Mouse (Mus musculus) midbrain, embryonic 14.5 days (tissue): ENCODE data around the gene Accsl. TPM values are rescaled to one million over a fixed set of nuclear protein-coding genes. Genes with fewer than 3 reads are reported as not detected.

Source experiments
- ATAC-seq: fragments of 200-750 bp; cut with Nextera tagmentation; 2 replicates; pipeline ENCODE4 v1.8.0; 2017; ENCODE audit warnings: moderate number of reproducible peaks, moderate library complexity; ENCODE audit not compliant: low FRiP score, low TSS enrichment
- DNase-seq: peaks from one replicate; pipeline ENCODE4 v3.0.0-alpha.2; 2015
- H3K27ac ChIP-seq: fragments of 300-500 bp; sonication (generic); replicated peaks from 2 replicates; pipeline ENCODE4 v1.5.1; 2014; ENCODE audit warnings: mild to moderate bottlenecking, low read depth, low read length, moderate library complexity
- H3K27me3 ChIP-seq: fragments of 300-500 bp; sonication (generic); 2 replicates; pipeline ENCODE4 v1.6.1; 2014; ENCODE audit warnings: low read length, control low read depth, mixed read lengths; ENCODE audit not compliant: control insufficient read depth, insufficient read depth
- H3K36me3 ChIP-seq: fragments of 300-500 bp; sonication (generic); 2 replicates; pipeline ENCODE4 v1.6.1; 2014; ENCODE audit warnings: low read length, control low read depth; ENCODE audit not compliant: control insufficient read depth, insufficient read depth
- H3K4me1 ChIP-seq: fragments of 300-500 bp; sonication (generic); 2 replicates; pipeline ENCODE4 v1.6.1; 2014; ENCODE audit warnings: mild to moderate bottlenecking, antibody characterized with exemption, low read length, control low read depth; ENCODE audit not compliant: control insufficient read depth, insufficient read depth
- H3K4me2 ChIP-seq: fragments of 300-500 bp; sonication (generic); 2 replicates; pipeline ENCODE4 v1.6.1; 2014; ENCODE audit warnings: mild to moderate bottlenecking, low read length, moderate library complexity
- H3K4me3 ChIP-seq: fragments of 300-500 bp; sonication (generic); replicated peaks from 2 replicates; pipeline ENCODE4 v1.5.1; 2014; ENCODE audit warnings: low read depth, low read length
- H3K9ac ChIP-seq: fragments of 300-500 bp; sonication (generic); replicated peaks from 2 replicates; pipeline ENCODE4 v1.6.1; 2014; ENCODE audit warnings: mild to moderate bottlenecking, low read length, moderate library complexity
- H3K9me3 ChIP-seq: fragments of 300-500 bp; sonication (generic); 2 replicates; pipeline ENCODE4 v1.6.1; 2016; ENCODE audit warnings: low read length, control low read depth, mixed read lengths; ENCODE audit not compliant: control insufficient read depth
- WGBS: fragments of 180-500 bp; shearing (Covaris S2); extraction: QIAGEN DNeasy Blood & Tissue Kit; methylation state at CpG from one replicate; pipeline ENCODE4 v1.1.7; 2014; 5-methylcytosine and 5-hydroxymethylcytosine counted together
- polyA plus RNA-seq: library from polyadenylated mRNA; unstranded; fragments of >200 nt; fragmentation: Nextera tagmentation; extraction: Ambion mirVana; gene quantifications from 2 replicates; pipeline ENCODE4 v1.2.1, GENCODE M21; 2014

The Accsl gene
- polyA plus RNA-seq, 1 experiment from 2014 or later, result 0.18 TPM

GRCm38 (mm10) chr2:93899397-93900380 lies 30.7 kb upstream of the Accsl start:
- Histone ChIP-seq H3K36me3 (no peaks in the 10 kb centered on the region), H3K9me3 (no peaks in the 10 kb centered on the region), H3K4me2 (no peak overlapping the region), H3K9ac (no peak overlapping the region), H3K4me1 (no peaks in the 10 kb centered on the region), H3K4me3 (no peak overlapping the region), H3K27ac (no peak overlapping the region), H3K27me3 (no peaks in the 10 kb centered on the region)
- no peak for ATAC-seq
- no peak for DNase-seq
- 40% methylated on average over 16 of the region's 16 CpGs for WGBS

GRCm38 (mm10) chr2:93891611-93892280 lies 22.8 kb upstream of the Accsl start:
- H3K27ac ChIP-seq, result peak overlapping the region; percentile 77
- no peak overlapping the region for H3K4me3 ChIP-seq
- ATAC-seq (peak; percentile 93), DNase-seq (peak; percentile 88)
- no peaks in the 10 kb centered on the region for H3K27me3 ChIP-seq
- H3K4me2 ChIP-seq, result no peak overlapping the region
- WGBS, result 9% methylated on average over 9 of the region's 9 CpGs
- peaks cover 15% of the 10 kb centered on the region; the same call in 1 of the 2 replicates for H3K4me1 ChIP-seq
- no peak overlapping the region for H3K9ac ChIP-seq
- no peaks in the 10 kb centered on the region for H3K36me3 ChIP-seq
- no peaks in the 10 kb centered on the region for H3K9me3 ChIP-seq

- WGBS, result 71% methylated on average over 8 of the region's 8 CpGs
- no peak for ATAC-seq
Observed at GRCm38 (mm10) chr2:93890143-93890542, 21.2 kb upstream of the Accsl start.

GRCm38 (mm10) chr2:93889071-93889470 lies 20.1 kb upstream of the Accsl start:
- no peak overlapping the region for H3K4me2 ChIP-seq
- ATAC-seq (no peak), DNase-seq (no peak)
- 90% methylated on average over 7 of the region's 7 CpGs for WGBS
- no peaks in the 10 kb centered on the region for H3K9me3 ChIP-seq
- H3K4me1 ChIP-seq, result peaks cover 16% of the 10 kb centered on the region; the same call in 1 of the 2 replicates
- H3K36me3 ChIP-seq, result no peaks in the 10 kb centered on the region
- no peak overlapping the region for H3K9ac ChIP-seq
- H3K4me3 ChIP-seq, result no peak overlapping the region
- no peak overlapping the region for H3K27ac ChIP-seq
- no peaks in the 10 kb centered on the region for H3K27me3 ChIP-seq

More at GRCm38 (mm10) chr2:93890143-93890542, 21.2 kb upstream of the Accsl start:
- Histone ChIP-seq H3K4me2 (no peak overlapping the region), H3K4me3 (no peak overlapping the region), H3K9me3 (no peaks in the 10 kb centered on the region), H3K4me1 (peaks cover 15% of the 10 kb centered on the region; the same call in 1 of the 2 replicates), H3K27me3 (no peaks in the 10 kb centered on the region), H3K36me3 (no peaks in the 10 kb centered on the region), H3K9ac (no peak overlapping the region), H3K27ac (no peak overlapping the region)
- no peak for DNase-seq

- Histone ChIP-seq H3K9ac (no peak overlapping the region), H3K27me3 (no peaks in the 10 kb centered on the region), H3K4me1 (peaks cover 18% of the 10 kb centered on the region; the same call in 1 of the 2 replicates), H3K9me3 (no peaks in the 10 kb centered on the region), H3K27ac (no peak overlapping the region), H3K4me2 (no peak overlapping the region), H3K36me3 (no peaks in the 10 kb centered on the region), H3K4me3 (no peak overlapping the region)
- WGBS, result 97% methylated on average over 6 of the region's 6 CpGs
- ATAC-seq, result no peak
- DNase-seq, result no peak
Observed at GRCm38 (mm10) chr2:93888366-93888765, 19.4 kb upstream of the Accsl start.

- no peaks in the 10 kb centered on the region for H3K36me3 ChIP-seq
- H3K9me3 ChIP-seq, result no peaks in the 10 kb centered on the region
- no peaks in the 10 kb centered on the region for H3K27me3 ChIP-seq
- DNase-seq (no peak), ATAC-seq (no peak)
- H3K4me2 ChIP-seq, result no peak overlapping the region
- peaks cover 18% of the 10 kb centered on the region; the same call in 1 of the 2 replicates for H3K4me1 ChIP-seq
- WGBS, result 90% methylated on average over 11 of the region's 11 CpGs
- H3K4me3 ChIP-seq, result no peak overlapping the region
- H3K9ac ChIP-seq, result no peak overlapping the region
- no peak overlapping the region for H3K27ac ChIP-seq
Observed at GRCm38 (mm10) chr2:93887273-93887672, 18.3 kb upstream of the Accsl start.

- no peak overlapping the region for H3K9ac ChIP-seq
- no peaks in the 10 kb centered on the region for H3K36me3 ChIP-seq
- DNase-seq (no peak), ATAC-seq (no peak)
- no peak overlapping the region for H3K4me2 ChIP-seq
- no peak overlapping the region for H3K27ac ChIP-seq
- H3K4me1 ChIP-seq, result 0 out of 2 replicates have a peak, but pooled peaks cover 8% of the 10 kb centered on the region
- no peaks in the 10 kb centered on the region for H3K9me3 ChIP-seq
- no peaks in the 10 kb centered on the region for H3K27me3 ChIP-seq
- WGBS, result 71% methylated on average over 10 of the region's 10 CpGs
- no peak overlapping the region for H3K4me3 ChIP-seq
Observed at GRCm38 (mm10) chr2:93886013-93886794, 17.2 kb upstream of the Accsl start.

GRCm38 (mm10) chr2:93883066-93883465 lies 14.1 kb upstream of the Accsl start:
- 62% methylated on average over 5 of the region's 5 CpGs for WGBS

More at GRCm38 (mm10) chr2:93883066-93883465, 14.1 kb upstream of the Accsl start:
- Histone ChIP-seq H3K9ac (no peak overlapping the region), H3K9me3 (no peaks in the 10 kb centered on the region), H3K27ac (no peak overlapping the region), H3K4me3 (no peak overlapping the region), H3K36me3 (no peaks in the 10 kb centered on the region), H3K4me2 (no peak overlapping the region), H3K27me3 (no peaks in the 10 kb centered on the region), H3K4me1 (0 out of 2 replicates have a peak, but pooled peaks cover 3% of the 10 kb centered on the region)
- no peak for DNase-seq
- no peak for ATAC-seq
